8 mouse cellular contexts compared by ENCODE assay signal in the genomic region with DNA sequence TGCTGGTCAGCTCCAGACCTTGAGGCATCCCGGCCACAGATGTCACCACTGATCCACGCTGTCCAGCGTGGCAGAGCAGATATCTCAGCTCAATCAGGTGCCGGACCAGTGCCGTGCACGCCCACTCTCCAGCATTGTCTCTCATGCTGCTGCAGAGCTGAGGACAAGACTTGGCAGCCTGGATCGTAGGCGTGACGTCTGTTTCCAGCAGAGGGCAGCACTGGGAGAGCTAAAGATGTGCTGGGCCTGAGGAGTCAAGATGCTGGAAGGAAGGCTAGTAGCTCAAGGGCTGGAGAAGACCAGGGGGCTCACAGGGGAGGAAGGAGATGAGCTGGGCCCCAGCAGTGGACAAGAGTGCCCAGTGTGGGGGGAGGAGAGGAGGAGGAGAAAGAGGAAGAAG.
A peak's percentile ranks its signal among the peaks of the same experiment; 100 is the strongest.
DNase-seq lines count a peak whose midpoint lies in the region; ATAC-seq and TF ChIP-seq lines count a peak whose summit lies in the region.

No protein-coding gene starts in this region.

- peak; percentile 8; the same call in 1 of the 2 replicates for ATAC-seq in forebrain, embryonic 11.5 days (replicated peaks; ENCODE audit: low FRiP score)
- no peak for ATAC-seq in heart, embryonic 16.5 days (replicated peaks; ENCODE audit: extremely low read depth, insufficient read depth, low FRiP score)

- no peaks in the 10 kb centered on the region for H3K36me3 ChIP-seq in E14TG2a.4 (ENCODE audit: insufficient read depth, low read length)
- no peaks in the 10 kb centered on the region for H3K36me3 ChIP-seq in forebrain, embryonic 11.5 days (ENCODE audit: control insufficient read depth, insufficient read depth, low read length)
- no peaks in the 10 kb centered on the region for H3K36me3 ChIP-seq in heart, embryonic 16.5 days (ENCODE audit: control insufficient read depth, insufficient read depth)

- no peak overlapping the region for H3K27ac ChIP-seq in forebrain, embryonic 11.5 days (ENCODE audit: low read depth, low read length)
- peak overlapping the region; percentile 28; the same call in 1 of the 2 replicates for H3K27ac ChIP-seq in heart, embryonic 16.5 days (ENCODE audit: low read length)

- no peak overlapping the region for H3K4me3 ChIP-seq in E14TG2a.4 (replicated peaks; ENCODE audit: low read length)
- H3K4me3 ChIP-seq in forebrain, embryonic 11.5 days (ENCODE audit: low read depth, low read length): no peak overlapping the region
- no peak overlapping the region for H3K4me3 ChIP-seq in heart, embryonic 16.5 days (ENCODE audit: low read length)

- peaks cover 48% of the 10 kb centered on the region for H3K4me1 ChIP-seq in E14TG2a.4 (replicated peaks; ENCODE audit: low read depth, low read length)
- peaks cover 8% of the 10 kb centered on the region; the same call in 1 of the 2 replicates for H3K4me1 ChIP-seq in forebrain, embryonic 11.5 days (replicated peaks; ENCODE audit: control insufficient read depth, insufficient read depth, low read length)
- peaks cover 33% of the 10 kb centered on the region for H3K4me1 ChIP-seq in heart, embryonic 16.5 days (ENCODE audit: control insufficient read depth, insufficient read depth, low read length)

- H3K4me2 ChIP-seq in forebrain, embryonic 11.5 days (ENCODE audit: low read depth, low read length, severe bottlenecking): no peak overlapping the region
- H3K4me2 ChIP-seq in heart, embryonic 16.5 days (ENCODE audit: low read depth, low read length): peak overlapping the region; percentile 71

- peak; percentile 27 for DNase-seq in c-Kit-negative CD71-positive TER-119-positive erythroid progenitor cells, embryonic 14.5 days (ENCODE audit: low read depth, low spot score)
- peak; percentile 90 for DNase-seq in forebrain, embryonic 11.5 days (ENCODE audit: low spot score)
- DNase-seq in layer of hippocampus, adult 11-12 months (ENCODE audit: low spot score): peak; percentile 93
- peak; percentile 92 for DNase-seq in lung, postnatal 10 days
- peak; percentile 88 for DNase-seq in retina, postnatal 1 day
- DNase-seq in urinary bladder, adult 18-20 months (ENCODE audit: low spot score in 2 of 2): peak; percentile 52 to 69

- WGBS in forebrain, embryonic 11.5 days: 12% methylated on average over 9 of the region's 9 CpGs
- WGBS in heart, embryonic 16.5 days: 6% methylated on average over 9 of the region's 9 CpGs

- H3K9me3 ChIP-seq in E14TG2a.4 (ENCODE audit: low read length): no peaks in the 10 kb centered on the region
- no peaks in the 10 kb centered on the region for H3K9me3 ChIP-seq in forebrain, embryonic 11.5 days (ENCODE audit: control insufficient read depth, low read length)
- no peaks in the 10 kb centered on the region for H3K9me3 ChIP-seq in heart, embryonic 16.5 days (replicated peaks; ENCODE audit: control insufficient read depth, low read length)

- H3K27me3 ChIP-seq in E14TG2a.4 (ENCODE audit: insufficient read depth, low read length): peaks cover 42% of the 10 kb centered on the region
- peaks cover 32% of the 10 kb centered on the region for H3K27me3 ChIP-seq in forebrain, embryonic 11.5 days (ENCODE audit: control insufficient read depth, insufficient read depth, low read length)
- H3K27me3 ChIP-seq in heart, embryonic 16.5 days (ENCODE audit: control insufficient read depth, insufficient read depth, low read length): peaks cover 5% of the 10 kb centered on the region; the same call in 1 of the 2 replicates

- no peak overlapping the region for H3K9ac ChIP-seq in forebrain, embryonic 11.5 days (ENCODE audit: low read length)
- peak overlapping the region; percentile 61; the same call in 1 of the 2 replicates for H3K9ac ChIP-seq in heart, embryonic 16.5 days (ENCODE audit: low read length)

- TF ChIP-seq CTCF in E14TG2a.4 (conservative IDR thresholded peaks at IDR 0.05; ENCODE audit: low read length): peak; percentile 49

Comparison
In these comparisons a context has a peak if more than half of its experiments do, and no peak if none do; other contexts are left out.
1. DNase-seq: peak in every context shown above with its lines; median percentile 93 in layer of hippocampus, adult 11-12 months; 92 in lung, postnatal 10 days; 90 in forebrain, embryonic 11.5 days; 88 in retina, postnatal 1 day; 60 in urinary bladder, adult 18-20 months; 27 in c-Kit-negative CD71-positive TER-119-positive erythroid progenitor cells, embryonic 14.5 days.